Mouse (Mus musculus) liver, embryonic 16.5 days (tissue): Measurements from ENCODE around the gene Gm21973. TPM values are rescaled to one million over a fixed set of nuclear protein-coding genes. Genes with fewer than 3 reads are reported as not detected.

ENCODE experiments used
- ATAC-seq: fragments of 200-750 bp; cut with Nextera tagmentation; 2 replicates; pipeline ENCODE4 v1.8.0; 2017; ENCODE audit warnings: low read depth, mild to moderate bottlenecking, moderate number of reproducible peaks, moderate library complexity
- H3K27ac ChIP-seq: fragments of 300-500 bp; sonication (generic); 2 replicates; pipeline ENCODE4 v1.5.1; 2014; ENCODE audit warnings: mild to moderate bottlenecking, low read length
- H3K27me3 ChIP-seq: fragments of 300-500 bp; sonication (generic); 2 replicates; pipeline ENCODE4 v1.6.1; 2014; ENCODE audit warnings: low read depth, low read length, mixed read lengths; ENCODE audit not compliant: control insufficient read depth, insufficient read depth
- H3K36me3 ChIP-seq: fragments of 300-500 bp; sonication (generic); 2 replicates; pipeline ENCODE4 v1.6.1; 2014; ENCODE audit warnings: mild to moderate bottlenecking; ENCODE audit not compliant: control insufficient read depth, insufficient read depth
- H3K4me1 ChIP-seq: fragments of 300-500 bp; sonication (generic); 2 replicates; pipeline ENCODE4 v1.6.1; 2014; ENCODE audit warnings: low read depth, low read length, mixed read lengths; ENCODE audit not compliant: control insufficient read depth
- H3K4me2 ChIP-seq: fragments of 300-500 bp; sonication (generic); 2 replicates; pipeline ENCODE4 v1.6.1; 2014; ENCODE audit warnings: low read depth, low read length, mixed read lengths
- H3K4me3 ChIP-seq: fragments of 300-500 bp; sonication (generic); 2 replicates; pipeline ENCODE4 v1.5.1; 2014; ENCODE audit warnings: low read depth, mild to moderate bottlenecking, low read length
- H3K9ac ChIP-seq: fragments of 300-500 bp; sonication (generic); 2 replicates; pipeline ENCODE4 v1.6.1; 2014; ENCODE audit warnings: low read depth, low read length
- H3K9me3 ChIP-seq: fragments of 300-500 bp; sonication (generic); replicated peaks from 2 replicates; pipeline ENCODE4 v1.6.1; 2016; ENCODE audit warnings: low read length; ENCODE audit not compliant: control insufficient read depth
- WGBS: fragments of 180-500 bp; shearing (Covaris S2); extraction: QIAGEN DNeasy Blood & Tissue Kit; methylation state at CpG from one replicate; pipeline ENCODE4 v1.1.7; 2014; ENCODE audit not compliant: insufficient replicate concordance; 5-methylcytosine and 5-hydroxymethylcytosine counted together
- polyA plus RNA-seq: library from polyadenylated mRNA; unstranded; fragments of >200 nt; fragmentation: Nextera tagmentation; extraction: Ambion mirVana; gene quantifications from 2 replicates; pipeline ENCODE4 v1.2.1, GENCODE M21; 2015

Gm21973 gene
- polyA plus RNA-seq, 1 experiment from 2014 or later = not detected

- Histone ChIP-seq H3K27me3 (no peaks in the 10 kb centered on the region), H3K4me3 (no peak overlapping the region), H3K9ac (no peak overlapping the region), H3K9me3 (no peaks in the 10 kb centered on the region), H3K4me2 (no peak overlapping the region), H3K4me1 (no peaks in the 10 kb centered on the region), H3K36me3 (no peaks in the 10 kb centered on the region), H3K27ac (no peak overlapping the region)
- ATAC-seq = no peak
- 64% methylated on average over 1 of the region's 1 CpGs for WGBS
These were observed 96.6 kb downstream of the Gm21973 start for GRCm38 (mm10) chr15:10421785-10422144.

Other genes with a start within 250 kb of the Gm21973 start
- 0.20 and 0.44 TPM in 2 replicates for gene Prlr, start 148.1 kb upstream of the Gm21973 start, polyA plus RNA-seq
- 14.5 and 15.3 TPM in 2 replicates for gene Agxt2, start 33.2 kb downstream of the Gm21973 start, polyA plus RNA-seq
- 1.9 and 2.9 TPM in 2 replicates for gene Dnajc21, start 145.1 kb downstream of the Gm21973 start, polyA plus RNA-seq
- gene Brix1, start 160.6 kb downstream of the Gm21973 start, polyA plus RNA-seq = 40.0 and 47.7 TPM in 2 replicates
- gene Rad1, start 160.6 kb downstream of the Gm21973 start, polyA plus RNA-seq = 11.1 and 12.2 TPM in 2 replicates
- gene Ttc23l, start 233.3 kb downstream of the Gm21973 start, polyA plus RNA-seq = not detected in 2 replicates